Mouse (Mus musculus) lung, adult 2 months (tissue): ENCODE measurements around the gene Bmp5.

Source experiments
- CTCF ChIP-seq: fragments of 200-500 bp; IDR thresholded peaks from 2 replicates; pipeline ENCODE4 v1.5.1; 2011; ENCODE audit warnings: mild to moderate bottlenecking, low read length, control low read depth; ENCODE audit not compliant: insufficient read depth
- POLR2A ChIP-seq: fragments of 200-500 bp; IDR thresholded peaks from 2 replicates; pipeline ENCODE4 v1.6.1; 2011; ENCODE audit warnings: low read depth, mild to moderate bottlenecking, control low read depth, low read length, borderline replicate concordance; ENCODE audit errors: extremely low read depth

DNA sequence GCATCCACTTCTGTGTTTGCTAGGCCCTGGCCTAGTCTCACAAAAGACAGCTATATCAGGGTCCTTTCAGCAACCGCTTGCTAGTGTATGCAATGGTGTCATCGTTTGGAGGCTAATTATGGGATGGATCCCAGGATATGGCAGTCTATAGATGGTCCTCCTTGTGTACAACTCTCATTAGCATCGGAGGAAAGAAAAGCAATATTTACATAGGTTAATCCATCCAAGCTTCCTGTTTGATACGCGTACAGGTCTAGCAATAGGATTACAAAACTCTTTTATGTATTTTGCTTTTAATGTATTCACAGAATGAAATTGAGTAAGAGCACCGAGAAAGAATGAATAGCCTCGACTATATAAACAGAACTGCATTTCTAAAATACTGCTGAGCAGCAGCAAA, 33.5 kb downstream of the Bmp5 start:
- no peak for TF ChIP-seq CTCF
- no peak for TF ChIP-seq POLR2A
